Mouse (Mus musculus): ENCODE measurements around the gene S100a10. TPM values are rescaled to one million over a fixed set of nuclear protein-coding genes. Genes with fewer than 3 reads are reported as not detected.

The S100a10 gene
- total RNA-seq, 2 experiments from 2014 or later = 143 to 197 TPM

Other genes with a start within 250 kb of the S100a10 start
- not detected for gene Hrnr, start 235.3 kb upstream of the S100a10 start, total RNA-seq (2021)
- not detected for gene Rptn, start 161.4 kb upstream of the S100a10 start, total RNA-seq (2021)
- under 1 TPM; 0.07 to 0.17 TPM for gene Tchh, start 112.8 kb upstream of the S100a10 start, total RNA-seq (2021)
- not detected for gene Tchhl1, start 86.3 kb upstream of the S100a10 start, total RNA-seq (2021)
- gene S100a11, start 34.6 kb upstream of the S100a10 start, total RNA-seq (2021) = 100 to 1,000 TPM; 212 to 217 TPM
- gene Tdpoz2, start 97.6 kb downstream of the S100a10 start, total RNA-seq (2021) = not detected
- gene Tdpoz1, start 121.2 kb downstream of the S100a10 start, total RNA-seq (2021) = not detected
- not detected for gene Gm37596, start 138.0 kb downstream of the S100a10 start, total RNA-seq (2021)
- not detected for gene Gm5773, start 217.9 kb downstream of the S100a10 start, total RNA-seq (2021)
- not detected for gene Tdpoz4, start 241.3 kb downstream of the S100a10 start, total RNA-seq (2021)

Measured in heart, postnatal 10 days (tissue).